Mouse (Mus musculus) MEL (cell line): ENCODE measurements around the gene Plcxd1. TPM values are rescaled to one million over a fixed set of nuclear protein-coding genes. Genes with fewer than 3 reads are reported as not detected.

ENCODE experiments used
- DNase-seq: peaks from one replicate; pipeline ENCODE4 v3.0.0; 2011; ENCODE audit warnings: low read depth, low spot score
- H3K27ac ChIP-seq: 2 replicates; pipeline ENCODE4 v1.5.1; 2012; ENCODE audit warnings: low read depth, mild to moderate bottlenecking, control low read depth, low read length, moderate library complexity; ENCODE audit not compliant: control insufficient read depth
- H3K27me3 ChIP-seq, 2 experiments: fragments of 150-350 bp in 1 of 2; sonication (generic) in 1 of 2; 2 replicates each; pipeline ENCODE4 v1.6.1; 2012; ENCODE audit warnings: low read length in 2 of 2, mild to moderate bottlenecking in 2 of 2, improper control_type of control experiment in 1 of 2, moderate library complexity in 1 of 2; ENCODE audit not compliant: insufficient read depth in 2 of 2, control insufficient read depth in 1 of 2
- H3K36me3 ChIP-seq, 2 experiments: 2 replicates each; pipeline ENCODE4 v1.6.1; 2012 to 2014; ENCODE audit warnings: low read length in 2 of 2, improper control_type of control experiment in 1 of 2, inconsistent platforms in 1 of 2, mild to moderate bottlenecking in 1 of 2; ENCODE audit not compliant: insufficient read depth in 2 of 2, control insufficient read depth in 1 of 2
- H3K4me1 ChIP-seq, 2 experiments: fragments of 150-350 bp in 1 of 2; sonication (generic) in 1 of 2; 2 replicates each; pipeline ENCODE4 v1.6.1; 2012; ENCODE audit warnings: low read length in 2 of 2, improper control_type of control experiment in 1 of 2, mild to moderate bottlenecking in 1 of 2; ENCODE audit not compliant: insufficient read depth in 2 of 2, control insufficient read depth in 1 of 2
- H3K4me3 ChIP-seq, 2 experiments: fragments of 150-350 bp in 1 of 2; sonication (generic) in 1 of 2; 2 replicates each; pipeline ENCODE4 v1.5.1; 2012; ENCODE audit warnings: low read depth in 2 of 2, low read length in 2 of 2, mild to moderate bottlenecking in 2 of 2, moderate library complexity in 2 of 2, control low read depth in 1 of 2, improper control_type of control experiment in 1 of 2; ENCODE audit not compliant: control insufficient read depth in 1 of 2, insufficient read depth in 1 of 2
- H3K79me2 ChIP-seq: 2 replicates; pipeline ENCODE4 v1.6.1; 2012; ENCODE audit warnings: mild to moderate bottlenecking, low read length, moderate library complexity; ENCODE audit not compliant: control insufficient read depth, poor library complexity, insufficient read depth
- H3K9ac ChIP-seq: 2 replicates; pipeline ENCODE4 v1.6.1; 2012; ENCODE audit warnings: low read depth, mild to moderate bottlenecking, control low read depth, low read length, moderate library complexity; ENCODE audit not compliant: control insufficient read depth, poor library complexity, severe bottlenecking
- H3K9me3 ChIP-seq: fragments of 150-350 bp; sonication (generic); replicated peaks from 2 replicates; pipeline ENCODE4 v1.6.1; 2012; ENCODE audit warnings: mild to moderate bottlenecking, low read length, improper control_type of control experiment, moderate library complexity; ENCODE audit not compliant: insufficient read depth
- CTCF ChIP-seq, 3 experiments: IDR thresholded peaks in 2 of 3; conservative IDR thresholded peaks in 1 of 3; 2 replicates each; pipeline ENCODE4 v1.5.1; 2011 to 2012; ENCODE audit warnings: low read length in 3 of 3, low read depth in 2 of 3, mild to moderate bottlenecking in 2 of 3, improper control_type of control experiment in 1 of 3, inconsistent platforms in 1 of 3, mixed read lengths in 1 of 3, moderate library complexity in 1 of 3; ENCODE audit not compliant: control insufficient read depth in 1 of 3, insufficient read depth in 1 of 3, poor library complexity in 1 of 3, severe bottlenecking in 1 of 3
- HCFC1 ChIP-seq: IDR thresholded peaks from 2 replicates; pipeline ENCODE4 v1.6.1; 2012; ENCODE audit warnings: low read depth, mild to moderate bottlenecking, inconsistent platforms, low read length, improper control_type of control experiment, moderate library complexity
- NELFE ChIP-seq: IDR thresholded peaks from 2 replicates; pipeline ENCODE4 v1.6.1; 2011; ENCODE audit warnings: low read depth, low read length, improper control_type of control experiment
- POLR2AphosphoS2 ChIP-seq: IDR thresholded peaks from 2 replicates; pipeline ENCODE4 v1.6.1; 2011; ENCODE audit warnings: low read length, improper control_type of control experiment
- POLR2AphosphoS5 ChIP-seq: IDR thresholded peaks from 2 replicates; pipeline ENCODE4 v1.6.1; 2012; ENCODE audit warnings: low read depth, borderline replicate concordance, mild to moderate bottlenecking, inconsistent platforms, low read length, moderate library complexity, mixed read lengths
- RCOR1 ChIP-seq: IDR thresholded peaks from 2 replicates; pipeline ENCODE4 v1.6.1; 2012; ENCODE audit warnings: low read depth, mild to moderate bottlenecking, inconsistent platforms, low read length, improper control_type of control experiment
- SIN3A ChIP-seq: IDR thresholded peaks from 2 replicates; pipeline ENCODE4 v1.6.1; 2012; ENCODE audit warnings: low read length, improper control_type of control experiment, inconsistent platforms
- SMC3 ChIP-seq: IDR thresholded peaks from 2 replicates; pipeline ENCODE4 v1.6.1; 2011; ENCODE audit warnings: low read depth, low read length, improper control_type of control experiment
- TAL1 ChIP-seq: IDR thresholded peaks from 2 replicates; pipeline ENCODE4 v1.6.1; 2012; ENCODE audit warnings: mild to moderate bottlenecking, inconsistent platforms, low read length, moderate library complexity, mixed read lengths
- polyA plus RNA-seq, 2 experiments: library from polyadenylated mRNA; stranded (reverse) in 1 of 2; unstranded in 1 of 2; fragments of >175 nt in 1 of 2; fragments of >200 nt in 1 of 2; gene quantifications; 2 replicates each; pipeline versions ENCODE4 v1.2.1 to v1.2.4; 2012; ENCODE audit warnings: low replicate concordance in 2 of 2, low read depth in 1 of 2; ENCODE audit not compliant: insufficient read length in 2 of 2, insufficient read depth in 1 of 2, missing spikeins in 1 of 2
- total RNA-seq: library from RNA; depleted of rRNA; stranded (reverse); fragments of 300-350 nt; gene quantifications from 2 replicates; pipeline ENCODE4 v1.2.3, GENCODE M21; 2012

The Plcxd1 gene
- total and polyA plus RNA-seq, 3 experiments, result 0.77 to 2.5 TPM; not detected in 1

- Histone ChIP-seq H3K36me3 (peaks cover 0 to 8% of the 10 kb centered on the region in 2 experiments; a peak in 2 of 4 replicates), H3K79me2 (no peaks in the 10 kb centered on the region), H3K4me1 (no peaks in the 10 kb centered on the region), H3K9ac (no peak overlapping the region), H3K27ac (no peak overlapping the region), H3K4me3 (no peak overlapping the region), H3K27me3 (no peaks in the 10 kb centered on the region), H3K9me3 (no peaks in the 10 kb centered on the region)
- no peak for DNase-seq
- no peak for TF ChIP-seq CTCF (IDR thresholded peaks at IDR 0.05 in 2 of 3, conservative IDR thresholded peaks at IDR 0.05 in 1 of 3; ENCODE audit: control insufficient read depth in 1 of 3, insufficient read depth in 1 of 3, low read depth in 2 of 3, low read length in 3 of 3, poor library complexity in 1 of 3, severe bottlenecking in 1 of 3)
- TF ChIP-seq POLR2AphosphoS5, result no peak
- TF ChIP-seq RCOR1, result no peak
- no peak for TF ChIP-seq HCFC1
- TF ChIP-seq SIN3A, result no peak
Observed at GRCm38 (mm10) chr5:110082961-110083360, 16.8 kb upstream of the Plcxd1 start.

- H3K9ac ChIP-seq, result no peak overlapping the region
- no peak overlapping the region for H3K27ac ChIP-seq
- peak overlapping the region in 1 of 2 experiments; percentile 39; a peak in 2 of 4 replicates for H3K4me3 ChIP-seq
Observed at GRCm38 (mm10) chr5:110086161-110086866, 13.5 kb upstream of the Plcxd1 start.

GRCm38 (mm10) chr5:110091546-110091945 is 8.2 kb upstream of the Plcxd1 start:
- Histone ChIP-seq H3K79me2 (no peaks in the 10 kb centered on the region; the same call in 1 of the 2 replicates), H3K9me3 (no peaks in the 10 kb centered on the region), H3K4me1 (peaks cover 1 to 5% of the 10 kb centered on the region in 2 experiments; a peak in 1 of 4 replicates), H3K27ac (no peak overlapping the region), H3K27me3 (no peaks in the 10 kb centered on the region), H3K9ac (no peak overlapping the region), H3K4me3 (no peak overlapping the region), H3K36me3 (0 out of 4 replicates have a peak, but pooled peaks cover 0 to 2% of the 10 kb centered on the region in 2 experiments)
- TF ChIP-seq NELFE (no peak), CTCF (IDR thresholded peaks at IDR 0.05 in 2 of 3, conservative IDR thresholded peaks at IDR 0.05 in 1 of 3; ENCODE audit: control insufficient read depth in 1 of 3, insufficient read depth in 1 of 3, low read depth in 2 of 3, low read length in 3 of 3, poor library complexity in 1 of 3, severe bottlenecking in 1 of 3) (no peak), TAL1 (no peak)
- DNase-seq, result no peak

More at GRCm38 (mm10) chr5:110086161-110086866, 13.5 kb upstream of the Plcxd1 start:
- Histone ChIP-seq H3K36me3 (no peaks in the 10 kb centered on the region), H3K4me1 (no peaks in the 10 kb centered on the region), H3K27me3 (no peaks in the 10 kb centered on the region), H3K79me2 (no peaks in the 10 kb centered on the region), H3K9me3 (no peaks in the 10 kb centered on the region)
- DNase-seq, result peak; percentile 55
- TF ChIP-seq POLR2AphosphoS2 (no peak), SMC3 (no peak)
